Mouse (Mus musculus) forelimb bud, embryonic 11.5 days (tissue): ENCODE results near the gene Add1.

Experiments used
- DNase-seq: peaks from one replicate; pipeline ENCODE4 v3.0.0-alpha.2; 2012; ENCODE audit warnings: low read depth, low spot score

The Add1 gene

DNA sequence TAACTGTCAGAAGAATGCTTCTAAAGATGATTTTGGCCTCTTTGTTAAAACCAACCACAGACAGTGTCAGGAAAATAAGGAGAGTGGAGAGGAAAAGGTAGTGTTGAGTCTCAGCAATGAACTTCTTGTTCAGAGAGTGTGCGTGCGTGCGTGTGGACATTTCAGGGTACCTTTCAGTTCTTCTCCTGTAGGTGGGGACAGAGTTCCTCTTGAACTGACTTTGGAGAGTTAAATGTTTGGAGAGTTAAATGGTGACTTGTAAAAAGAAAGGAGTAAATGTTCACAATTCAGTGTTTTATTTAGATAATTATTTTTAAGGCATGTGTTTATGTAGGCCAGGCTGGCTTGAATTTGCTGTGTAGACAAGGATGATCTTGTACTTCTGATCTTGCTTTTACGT lies 96.8 kb downstream of the Add1 start:
- DNase-seq = no peak
